Mouse (Mus musculus): ENCODE data around the gene Aspscr1.
"Not testable (repeated sequence)": the region's sequence is repeated elsewhere in the genome, so short reads cannot be mapped to it uniquely, and the experiment has no call there.

Aspscr1 gene

GRCm38 (mm10) chr11:120641869-120642268 lies 30.9 kb upstream of the Aspscr1 start:
- no peak for DNase-seq (ENCODE audit: low spot score)

- no peak for DNase-seq (ENCODE audit: low spot score)
Measured at GRCm38 (mm10) chr11:120642939-120643600, 29.7 kb upstream of the Aspscr1 start.

- DNase-seq (ENCODE audit: low spot score), result peak; percentile 88
Measured at GRCm38 (mm10) chr11:120643601-120643987, 29.2 kb upstream of the Aspscr1 start, which contains the start of gene Pycr1. Pycr1 (minus strand) TSS chr11:120643769.

- no peak for DNase-seq (ENCODE audit: low spot score)
Measured at GRCm38 (mm10) chr11:120647047-120647830, 25.5 kb upstream of the Aspscr1 start.

GRCm38 (mm10) chr11:120648001-120648476 lies 24.7 kb upstream of the Aspscr1 start, which contains the start of gene Myadml2:
Myadml2 (minus strand) TSS chr11:120648158.
- no peak for DNase-seq (ENCODE audit: low spot score)

GRCm38 (mm10) chr11:120651872-120652271 lies 20.9 kb upstream of the Aspscr1 start:
- DNase-seq (ENCODE audit: low spot score), result no peak

GRCm38 (mm10) chr11:120654741-120655140 lies 18.0 kb upstream of the Aspscr1 start:
- DNase-seq (ENCODE audit: low spot score), result no peak

- DNase-seq (ENCODE audit: low spot score), result no peak
Measured at GRCm38 (mm10) chr11:120657301-120657700, 15.5 kb upstream of the Aspscr1 start.

- peak; percentile 68 for DNase-seq (ENCODE audit: low spot score)
Measured at GRCm38 (mm10) chr11:120658876-120659410, 13.8 kb upstream of the Aspscr1 start.

- DNase-seq (ENCODE audit: low spot score), result no peak
Measured at GRCm38 (mm10) chr11:120659509-120660300, 13.1 kb upstream of the Aspscr1 start.

- DNase-seq (ENCODE audit: low spot score), result no peak
Measured at GRCm38 (mm10) chr11:120660301-120661075, 12.3 kb upstream of the Aspscr1 start.

- DNase-seq (ENCODE audit: low spot score), result no peak
Measured at GRCm38 (mm10) chr11:120661076-120661460, 11.7 kb upstream of the Aspscr1 start, which contains the start of gene Notum. Notum (minus strand) TSS chr11:120661175.

- no peak for DNase-seq (ENCODE audit: low spot score)
Measured at GRCm38 (mm10) chr11:120662759-120663158, 10.0 kb upstream of the Aspscr1 start.

GRCm38 (mm10) chr11:120663714-120664113 lies 9.1 kb upstream of the Aspscr1 start:
- no peak for DNase-seq (ENCODE audit: low spot score)

- DNase-seq (ENCODE audit: low spot score), result no peak
Measured at GRCm38 (mm10) chr11:120665406-120665805, 7.4 kb upstream of the Aspscr1 start.

- no peak for DNase-seq (ENCODE audit: low spot score)
Measured at GRCm38 (mm10) chr11:120666617-120667016, 6.2 kb upstream of the Aspscr1 start.

GRCm38 (mm10) chr11:120673594-120674122 lies 885 bp downstream of the Aspscr1 start:
- no peak for DNase-seq (ENCODE audit: low spot score)

- not testable (repeated sequence) for DNase-seq (ENCODE audit: low spot score)
Measured at GRCm38 (mm10) chr11:120675875-120676274, 3.1 kb downstream of the Aspscr1 start.

GRCm38 (mm10) chr11:120676951-120677350 lies 4.2 kb downstream of the Aspscr1 start:
- DNase-seq (ENCODE audit: low spot score), result no peak

- no peak for DNase-seq (ENCODE audit: low spot score)
Measured at GRCm38 (mm10) chr11:120679909-120680308, 7.1 kb downstream of the Aspscr1 start.

- no peak for DNase-seq (ENCODE audit: low spot score)
Measured at GRCm38 (mm10) chr11:120682683-120683082, 9.9 kb downstream of the Aspscr1 start.

All from spleen, adult 12 weeks (tissue).